Mouse (Mus musculus) stomach, postnatal 0 days (tissue): ENCODE measurements around the gene Tubb4a.
"Not testable (repeated sequence)": the region's sequence is repeated elsewhere in the genome, so short reads cannot be mapped to it uniquely, and the experiment has no call there.

Experiments
- CTCF ChIP-seq: IDR thresholded peaks from 2 replicates; pipeline ENCODE4 v1.5.1; 2016; ENCODE audit warnings: antibody characterized with exemption, low read depth, mild to moderate bottlenecking, moderate library complexity
- EP300 ChIP-seq: optimal IDR thresholded peaks from 2 replicates; pipeline ENCODE3; 2016; ENCODE audit warnings: antibody characterized with exemption

- not testable (repeated sequence) for TF ChIP-seq CTCF, EP300
Measured at GRCm38 (mm10) chr17:57134021-57134420, 46.4 kb upstream of the Tubb4a start.
